Mouse (Mus musculus): ENCODE measurements around the gene Cbl. TPM values are rescaled to one million over a fixed set of nuclear protein-coding genes. Genes with fewer than 3 reads are reported as not detected.

Cbl gene
- polyA plus RNA-seq, 1 experiment from 2014 or later, result 19.7 TPM

- Histone ChIP-seq H3K36me3 (ENCODE audit: control insufficient read depth, insufficient read depth, low read length) (peaks cover 6% of the 10 kb centered on the region; the same call in 1 of the 2 replicates), H3K4me1 (ENCODE audit: control insufficient read depth, insufficient read depth, low read length) (no peaks in the 10 kb centered on the region), H3K9ac (replicated peaks; ENCODE audit: low read depth, low read length) (no peak overlapping the region), H3K4me2 (ENCODE audit: low read depth, low read length) (no peak overlapping the region), H3K9me3 (ENCODE audit: control insufficient read depth, low read length) (no peaks in the 10 kb centered on the region), H3K4me3 (ENCODE audit: low read depth, low read length) (no peak overlapping the region), H3K27me3 (ENCODE audit: control insufficient read depth, insufficient read depth, low read length) (no peaks in the 10 kb centered on the region), H3K27ac (ENCODE audit: low read depth, low read length) (no peak overlapping the region)
- no peak for ATAC-seq (ENCODE audit: low read depth)
Observed at GRCm38 (mm10) chr9:44199580-44199979, 34.3 kb downstream of the Cbl start.

GRCm38 (mm10) chr9:44199166-44199565 lies 34.7 kb downstream of the Cbl start:
- Histone ChIP-seq H3K27ac (ENCODE audit: low read depth, low read length) (no peak overlapping the region), H3K4me3 (ENCODE audit: low read depth, low read length) (no peak overlapping the region), H3K9me3 (ENCODE audit: control insufficient read depth, low read length) (no peaks in the 10 kb centered on the region), H3K36me3 (ENCODE audit: control insufficient read depth, insufficient read depth, low read length) (peaks cover 6% of the 10 kb centered on the region; the same call in 1 of the 2 replicates), H3K4me2 (ENCODE audit: low read depth, low read length) (no peak overlapping the region), H3K4me1 (ENCODE audit: control insufficient read depth, insufficient read depth, low read length) (no peaks in the 10 kb centered on the region), H3K27me3 (ENCODE audit: control insufficient read depth, insufficient read depth, low read length) (no peaks in the 10 kb centered on the region), H3K9ac (replicated peaks; ENCODE audit: low read depth, low read length) (no peak overlapping the region)
- WGBS, result 92% methylated on average over 3 of the region's 3 CpGs
- no peak for ATAC-seq (ENCODE audit: low read depth)

GRCm38 (mm10) chr9:44196354-44196753 lies 37.5 kb downstream of the Cbl start:
- Histone ChIP-seq H3K27ac (ENCODE audit: low read depth, low read length) (no peak overlapping the region), H3K9me3 (ENCODE audit: control insufficient read depth, low read length) (no peaks in the 10 kb centered on the region), H3K4me1 (ENCODE audit: control insufficient read depth, insufficient read depth, low read length) (no peaks in the 10 kb centered on the region), H3K9ac (replicated peaks; ENCODE audit: low read depth, low read length) (no peak overlapping the region), H3K27me3 (ENCODE audit: control insufficient read depth, insufficient read depth, low read length) (no peaks in the 10 kb centered on the region), H3K36me3 (ENCODE audit: control insufficient read depth, insufficient read depth, low read length) (peaks cover 6% of the 10 kb centered on the region; the same call in 1 of the 2 replicates), H3K4me2 (ENCODE audit: low read depth, low read length) (no peak overlapping the region), H3K4me3 (ENCODE audit: low read depth, low read length) (no peak overlapping the region)
- 96% methylated on average over 4 of the region's 4 CpGs for WGBS
- no peak for ATAC-seq (ENCODE audit: low read depth)

- no peak overlapping the region for H3K4me2 ChIP-seq (ENCODE audit: low read depth, low read length)
- peaks cover 3% of the 10 kb centered on the region; the same call in 1 of the 2 replicates for H3K36me3 ChIP-seq (ENCODE audit: control insufficient read depth, insufficient read depth, low read length)
- no peak overlapping the region for H3K27ac ChIP-seq (ENCODE audit: low read depth, low read length)
- no peaks in the 10 kb centered on the region for H3K4me1 ChIP-seq (ENCODE audit: control insufficient read depth, insufficient read depth, low read length)
- H3K4me3 ChIP-seq (ENCODE audit: low read depth, low read length), result no peak overlapping the region
- H3K27me3 ChIP-seq (ENCODE audit: control insufficient read depth, insufficient read depth, low read length), result no peaks in the 10 kb centered on the region
- no peak for ATAC-seq (ENCODE audit: low read depth)
- no peaks in the 10 kb centered on the region for H3K9me3 ChIP-seq (ENCODE audit: control insufficient read depth, low read length)
- WGBS, result 81% methylated on average over 1 of the region's 1 CpGs
- no peak overlapping the region for H3K9ac ChIP-seq (replicated peaks; ENCODE audit: low read depth, low read length)
Observed at GRCm38 (mm10) chr9:44194000-44194399, 39.8 kb downstream of the Cbl start.

- 95% methylated on average over 5 of the region's 5 CpGs for WGBS
- H3K27ac ChIP-seq (ENCODE audit: low read depth, low read length), result no peak overlapping the region
- H3K4me3 ChIP-seq (ENCODE audit: low read depth, low read length), result no peak overlapping the region
- H3K9me3 ChIP-seq (ENCODE audit: control insufficient read depth, low read length), result no peaks in the 10 kb centered on the region
- H3K27me3 ChIP-seq (ENCODE audit: control insufficient read depth, insufficient read depth, low read length), result no peaks in the 10 kb centered on the region
- ATAC-seq (ENCODE audit: low read depth), result no peak
- no peak overlapping the region for H3K4me2 ChIP-seq (ENCODE audit: low read depth, low read length)
- H3K36me3 ChIP-seq (ENCODE audit: control insufficient read depth, insufficient read depth, low read length), result no peaks in the 10 kb centered on the region
- no peak overlapping the region for H3K9ac ChIP-seq (replicated peaks; ENCODE audit: low read depth, low read length)
- H3K4me1 ChIP-seq (ENCODE audit: control insufficient read depth, insufficient read depth, low read length), result no peaks in the 10 kb centered on the region
Observed at GRCm38 (mm10) chr9:44192794-44193193, 41.1 kb downstream of the Cbl start.

- no peaks in the 10 kb centered on the region for H3K27me3 ChIP-seq (ENCODE audit: control insufficient read depth, insufficient read depth, low read length)
- ATAC-seq (ENCODE audit: low read depth), result no peak
- WGBS, result 94% methylated on average over 3 of the region's 3 CpGs
- no peak overlapping the region for H3K27ac ChIP-seq (ENCODE audit: low read depth, low read length)
- H3K4me3 ChIP-seq (ENCODE audit: low read depth, low read length), result no peak overlapping the region
- H3K9ac ChIP-seq (replicated peaks; ENCODE audit: low read depth, low read length), result no peak overlapping the region
- H3K9me3 ChIP-seq (ENCODE audit: control insufficient read depth, low read length), result no peaks in the 10 kb centered on the region
- no peaks in the 10 kb centered on the region for H3K36me3 ChIP-seq (ENCODE audit: control insufficient read depth, insufficient read depth, low read length)
- no peak overlapping the region for H3K4me2 ChIP-seq (ENCODE audit: low read depth, low read length)
- no peaks in the 10 kb centered on the region for H3K4me1 ChIP-seq (ENCODE audit: control insufficient read depth, insufficient read depth, low read length)
Observed at GRCm38 (mm10) chr9:44192312-44192711, 41.5 kb downstream of the Cbl start.

GRCm38 (mm10) chr9:44191166-44191565 lies 42.7 kb downstream of the Cbl start:
- Histone ChIP-seq H3K9ac (replicated peaks; ENCODE audit: low read depth, low read length) (no peak overlapping the region), H3K4me3 (ENCODE audit: low read depth, low read length) (no peak overlapping the region), H3K4me1 (ENCODE audit: control insufficient read depth, insufficient read depth, low read length) (no peaks in the 10 kb centered on the region), H3K9me3 (ENCODE audit: control insufficient read depth, low read length) (no peaks in the 10 kb centered on the region), H3K27ac (ENCODE audit: low read depth, low read length) (no peak overlapping the region), H3K27me3 (ENCODE audit: control insufficient read depth, insufficient read depth, low read length) (no peaks in the 10 kb centered on the region), H3K36me3 (ENCODE audit: control insufficient read depth, insufficient read depth, low read length) (no peaks in the 10 kb centered on the region), H3K4me2 (ENCODE audit: low read depth, low read length) (no peak overlapping the region)
- 79% methylated on average over 3 of the region's 3 CpGs for WGBS
- ATAC-seq (ENCODE audit: low read depth), result no peak

- Histone ChIP-seq H3K27ac (ENCODE audit: low read depth, low read length) (no peak overlapping the region), H3K4me3 (ENCODE audit: low read depth, low read length) (no peak overlapping the region), H3K9ac (replicated peaks; ENCODE audit: low read depth, low read length) (no peak overlapping the region), H3K4me2 (ENCODE audit: low read depth, low read length) (no peak overlapping the region), H3K4me1 (ENCODE audit: control insufficient read depth, insufficient read depth, low read length) (no peaks in the 10 kb centered on the region), H3K9me3 (ENCODE audit: control insufficient read depth, low read length) (no peaks in the 10 kb centered on the region), H3K36me3 (ENCODE audit: control insufficient read depth, insufficient read depth, low read length) (no peaks in the 10 kb centered on the region), H3K27me3 (ENCODE audit: control insufficient read depth, insufficient read depth, low read length) (no peaks in the 10 kb centered on the region)
- no peak for ATAC-seq (ENCODE audit: low read depth)
- WGBS, result 55% methylated on average over 12 of the region's 12 CpGs
Observed at GRCm38 (mm10) chr9:44188223-44188622, 45.6 kb downstream of the Cbl start.

GRCm38 (mm10) chr9:44182260-44182659 lies 51.6 kb downstream of the Cbl start:
- H3K4me1 ChIP-seq (ENCODE audit: control insufficient read depth, insufficient read depth, low read length), result no peaks in the 10 kb centered on the region
- H3K4me3 ChIP-seq (ENCODE audit: low read depth, low read length), result no peak overlapping the region
- H3K9me3 ChIP-seq (ENCODE audit: control insufficient read depth, low read length), result no peaks in the 10 kb centered on the region
- 97% methylated on average over 3 of the region's 3 CpGs for WGBS
- ATAC-seq (ENCODE audit: low read depth), result no peak
- H3K4me2 ChIP-seq (ENCODE audit: low read depth, low read length), result no peak overlapping the region
- H3K9ac ChIP-seq (replicated peaks; ENCODE audit: low read depth, low read length), result no peak overlapping the region
- no peaks in the 10 kb centered on the region for H3K27me3 ChIP-seq (ENCODE audit: control insufficient read depth, insufficient read depth, low read length)
- no peaks in the 10 kb centered on the region for H3K36me3 ChIP-seq (ENCODE audit: control insufficient read depth, insufficient read depth, low read length)
- H3K27ac ChIP-seq (ENCODE audit: low read depth, low read length), result no peak overlapping the region

GRCm38 (mm10) chr9:44181537-44181936 lies 52.3 kb downstream of the Cbl start:
- no peak for ATAC-seq (ENCODE audit: low read depth)
- no peaks in the 10 kb centered on the region for H3K9me3 ChIP-seq (ENCODE audit: control insufficient read depth, low read length)
- H3K9ac ChIP-seq (replicated peaks; ENCODE audit: low read depth, low read length), result no peak overlapping the region
- no peaks in the 10 kb centered on the region for H3K4me1 ChIP-seq (ENCODE audit: control insufficient read depth, insufficient read depth, low read length)
- H3K36me3 ChIP-seq (ENCODE audit: control insufficient read depth, insufficient read depth, low read length), result no peaks in the 10 kb centered on the region
- H3K4me3 ChIP-seq (ENCODE audit: low read depth, low read length), result no peak overlapping the region
- 88% methylated on average over 5 of the region's 5 CpGs for WGBS
- no peaks in the 10 kb centered on the region for H3K27me3 ChIP-seq (ENCODE audit: control insufficient read depth, insufficient read depth, low read length)
- H3K4me2 ChIP-seq (ENCODE audit: low read depth, low read length), result no peak overlapping the region
- H3K27ac ChIP-seq (ENCODE audit: low read depth, low read length), result no peak overlapping the region
